Mouse (Mus musculus) left cerebral cortex, adult 18-20 months (tissue): ENCODE measurements at regions not wholly inside any gene's neighbourhood (a gene's known extent, or its start where the extent isn't known, plus 50 kb on each side); places are given as distances from the start of the nearest gene placed in this dataset.

Experiments
- DNase-seq, 2 experiments: peaks; one replicate each; pipeline ENCODE4 v3.0.0; 2021 to 2022; ENCODE audit warnings: low spot score in 2 of 2, mixed read lengths in 1 of 2

GRCm38 (mm10) chr9:46824703-46825102 is 173.8 kb upstream of the Gm4791 start:
- DNase-seq: no peak

GRCm38 (mm10) chr9:46819808-46820207 is 178.7 kb upstream of the Gm4791 start:
- DNase-seq: no peak

GRCm38 (mm10) chr9:46819376-46819775 is 179.2 kb upstream of the Gm4791 start:
- DNase-seq: no peak

GRCm38 (mm10) chr9:46816126-46816525 is 182.4 kb upstream of the Gm4791 start:
- peak; percentile 69 to 73 for DNase-seq

- DNase-seq: peak; percentile 82 to 85
These were observed 183.9 kb upstream of the Gm4791 start for GRCm38 (mm10) chr9:46814478-46815241.

GRCm38 (mm10) chr9:46810266-46810665 is 188.3 kb upstream of the Gm4791 start:
- DNase-seq: no peak

GRCm38 (mm10) chr9:46795446-46795845 is 203.1 kb upstream of the Gm4791 start:
- peak in 1 of 2 experiments; percentile 18 for DNase-seq

- DNase-seq: peak; percentile 32 to 34
These were observed 209.5 kb upstream of the Gm4791 start for GRCm38 (mm10) chr9:46789036-46789435.

- DNase-seq: peak; percentile 48 to 55
These were observed 210.1 kb upstream of the Gm4791 start for GRCm38 (mm10) chr9:46788456-46788855.

- DNase-seq: peak in 1 of 2 experiments; percentile 39
These were observed 214.1 kb upstream of the Gm4791 start for GRCm38 (mm10) chr9:46784355-46784975.

GRCm38 (mm10) chr9:46783597-46784354 is 214.8 kb upstream of the Gm4791 start:
- no peak for DNase-seq

GRCm38 (mm10) chr9:46781681-46782080 is 216.9 kb upstream of the Gm4791 start:
- no peak for DNase-seq

- no peak for DNase-seq
These were observed 219.8 kb upstream of the Gm4791 start for GRCm38 (mm10) chr9:46778769-46779168.

GRCm38 (mm10) chr9:46774821-46775220 is 223.7 kb upstream of the Gm4791 start:
- no peak for DNase-seq

GRCm38 (mm10) chr9:46760247-46760646 is 238.3 kb upstream of the Gm4791 start:
- no peak for DNase-seq

- DNase-seq: no peak
These were observed 241.4 kb upstream of the Gm4791 start for GRCm38 (mm10) chr9:46757005-46757672.

GRCm38 (mm10) chr9:46751981-46752380 is 246.6 kb upstream of the Gm4791 start:
- DNase-seq: no peak

GRCm38 (mm10) chr9:46749441-46749840 is 249.1 kb upstream of the Gm4791 start:
- no peak for DNase-seq

- no peak for DNase-seq
These were observed 252.3 kb upstream of the Gm4791 start for GRCm38 (mm10) chr9:46746266-46746665.

GRCm38 (mm10) chr9:46740496-46740895 is 258.0 kb upstream of the Gm4791 start:
- no peak for DNase-seq

- DNase-seq: no peak
These were observed 259.2 kb upstream of the Gm4791 start for GRCm38 (mm10) chr9:46739341-46739740.
